Mouse (Mus musculus) lung, embryonic 16.5 days (tissue): ENCODE measurements around the gene Cnga2. TPM values are rescaled to one million over a fixed set of nuclear protein-coding genes. Genes with fewer than 3 reads are reported as not detected.

Source experiments
- ATAC-seq: fragments of 200-750 bp; cut with Nextera tagmentation; 2 replicates; pipeline ENCODE4 v1.8.0; 2017; ENCODE audit warnings: low read depth, mild to moderate bottlenecking, moderate library complexity
- H3K27ac ChIP-seq: fragments of 300-500 bp; sonication (generic); 2 replicates; pipeline ENCODE4 v1.5.1; 2014; ENCODE audit warnings: mild to moderate bottlenecking, control low read depth, low read length
- H3K27me3 ChIP-seq: fragments of 300-500 bp; sonication (generic); 2 replicates; pipeline ENCODE4 v1.6.1; 2014; ENCODE audit warnings: low read depth, low read length, mixed read lengths; ENCODE audit not compliant: control insufficient read depth, insufficient read depth
- H3K36me3 ChIP-seq: fragments of 300-500 bp; sonication (generic); 2 replicates; pipeline ENCODE4 v1.6.1; 2014; ENCODE audit warnings: low read length; ENCODE audit not compliant: control insufficient read depth, insufficient read depth
- H3K4me1 ChIP-seq: fragments of 300-500 bp; sonication (generic); replicated peaks from 2 replicates; pipeline ENCODE4 v1.6.1; 2014; ENCODE audit warnings: low read length, mixed read lengths; ENCODE audit not compliant: control insufficient read depth, insufficient read depth
- H3K4me2 ChIP-seq: fragments of 300-500 bp; sonication (generic); 2 replicates; pipeline ENCODE4 v1.6.1; 2014; ENCODE audit warnings: low read depth, low read length, control low read depth
- H3K4me3 ChIP-seq: fragments of 300-500 bp; sonication (generic); 2 replicates; pipeline ENCODE4 v1.5.1; 2014; ENCODE audit warnings: mild to moderate bottlenecking, low read length, control low read depth
- H3K9ac ChIP-seq: fragments of 300-500 bp; sonication (generic); 2 replicates; pipeline ENCODE4 v1.6.1; 2014; ENCODE audit warnings: low read length, control low read depth
- H3K9me3 ChIP-seq: fragments of 300-500 bp; sonication (generic); 2 replicates; pipeline ENCODE4 v1.6.1; 2016; ENCODE audit warnings: low read length; ENCODE audit not compliant: control insufficient read depth
- WGBS: fragments of 180-500 bp; shearing (Covaris S2); extraction: QIAGEN DNeasy Blood & Tissue Kit; methylation state at CpG from one replicate; pipeline ENCODE4 v1.1.7; 2014; 5-methylcytosine and 5-hydroxymethylcytosine counted together
- polyA plus RNA-seq: library from polyadenylated mRNA; unstranded; fragments of >200 nt; fragmentation: Nextera tagmentation; extraction: Ambion mirVana; gene quantifications from 2 replicates; pipeline ENCODE4 v1.2.1, GENCODE M21; 2015

Gene Cnga2
- 0.39 and 0.55 TPM in 2 replicates for polyA plus RNA-seq

- Histone ChIP-seq H3K4me3 (no peak within 1 kb of the TSS), H3K9ac (no peak within 1 kb of the TSS), H3K9me3 (no peaks in the 10 kb centered on the region), H3K27me3 (no peaks in the 10 kb centered on the region; the same call in 1 of the 2 replicates), H3K27ac (no peak within 1 kb of the TSS), H3K36me3 (no peaks in the 10 kb centered on the region), H3K4me1 (no peaks in the 10 kb centered on the region), H3K4me2 (no peak within 1 kb of the TSS)
- ATAC-seq: no peak
- WGBS: 71% methylated on average over 3 of the region's 3 CpGs
Observed at GRCm38 (mm10) chrX:71991549-71991948, at the start of gene Cnga2. Gene Cnga2, plus strand, starts transcription at chrX:71991849.

- Histone ChIP-seq H3K27me3 (no peaks in the 10 kb centered on the region), H3K36me3 (no peaks in the 10 kb centered on the region), H3K4me1 (no peaks in the 10 kb centered on the region), H3K9ac (no peak overlapping the region), H3K27ac (no peak overlapping the region), H3K4me2 (no peak overlapping the region), H3K9me3 (no peaks in the 10 kb centered on the region), H3K4me3 (no peak overlapping the region)
- 13% methylated on average over 3 of the region's 3 CpGs for whole genome bisulfite sequencing
- no peak for ATAC-seq
Observed at GRCm38 (mm10) chrX:71946631-71947030, 45.0 kb upstream of the Cnga2 start.

GRCm38 (mm10) chrX:71958366-71958765 lies 33.3 kb upstream of the Cnga2 start:
- no peak overlapping the region for H3K27ac ChIP-seq
- H3K4me1 ChIP-seq: no peaks in the 10 kb centered on the region
- ATAC-seq: peak; percentile 47
- H3K36me3 ChIP-seq: no peaks in the 10 kb centered on the region
- H3K4me2 ChIP-seq: no peak overlapping the region
- H3K4me3 ChIP-seq: no peak overlapping the region
- no peak overlapping the region for H3K9ac ChIP-seq
- no peaks in the 10 kb centered on the region for H3K9me3 ChIP-seq
- H3K27me3 ChIP-seq: no peaks in the 10 kb centered on the region

- H3K9me3 ChIP-seq: no peaks in the 10 kb centered on the region
- peak within 1 kb of the TSS; percentile 57 for H3K4me3 ChIP-seq
- peak within 1 kb of the TSS; percentile 68 for H3K4me2 ChIP-seq
- H3K4me1 ChIP-seq: no peaks in the 10 kb centered on the region
- 18% methylated on average over 60 of the region's 72 CpGs for WGBS
- peak within 1 kb of the TSS; percentile 75 for H3K9ac ChIP-seq
- ATAC-seq: peak; percentile 96
- H3K27me3 ChIP-seq: no peaks in the 10 kb centered on the region
- H3K36me3 ChIP-seq: peaks cover 2% of the 10 kb centered on the region; the same call in 1 of the 2 replicates
- peak within 1 kb of the TSS; percentile 75 for H3K27ac ChIP-seq
Observed at GRCm38 (mm10) chrX:71962073-71963051, 29.3 kb upstream of the Cnga2 start, which contains the start of gene Prrg3. Gene Prrg3, plus strand, starts transcription at chrX:71962624.

DNA sequence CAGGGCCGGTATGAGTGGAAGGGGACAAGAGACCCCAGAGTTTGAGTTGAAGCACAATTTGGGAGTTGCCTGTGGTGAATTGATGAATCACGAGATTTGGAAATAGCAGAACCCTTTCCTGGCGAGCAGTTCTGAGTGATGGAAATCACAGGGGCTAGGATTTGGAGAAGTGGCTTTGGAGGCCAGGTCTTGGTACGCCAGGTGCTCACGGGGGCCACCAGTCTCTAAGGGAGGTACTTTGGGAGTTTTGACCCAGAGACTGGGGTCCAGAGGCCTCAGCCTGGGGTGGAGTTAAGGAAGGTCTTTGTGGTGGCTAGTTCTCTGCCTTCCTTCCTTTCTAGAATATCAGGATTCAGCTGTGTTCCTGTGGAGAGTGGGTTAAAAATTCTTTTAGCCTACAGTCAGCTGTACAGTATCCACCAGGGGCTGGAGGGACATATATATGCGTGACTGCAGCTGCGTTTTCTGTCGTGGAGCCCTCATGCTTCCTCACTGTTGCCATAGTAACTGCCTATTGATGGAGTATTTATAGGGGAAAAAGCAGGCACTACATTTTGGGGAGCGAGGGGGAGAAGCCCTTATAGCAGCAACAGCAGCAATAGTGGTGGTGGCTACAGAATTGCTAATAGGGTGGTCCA lies 28.3 kb upstream of the Cnga2 start:
- H3K4me2 ChIP-seq: peak overlapping the region; percentile 68
- H3K9me3 ChIP-seq: no peaks in the 10 kb centered on the region
- ATAC-seq: no peak
- peak overlapping the region; percentile 57 for H3K4me3 ChIP-seq
- 26% methylated on average over 9 of the region's 9 CpGs for whole genome bisulfite sequencing
- peaks cover 2% of the 10 kb centered on the region; the same call in 1 of the 2 replicates for H3K36me3 ChIP-seq
- H3K27ac ChIP-seq: peak overlapping the region; percentile 75
- no peaks in the 10 kb centered on the region for H3K27me3 ChIP-seq
- no peaks in the 10 kb centered on the region for H3K4me1 ChIP-seq
- H3K9ac ChIP-seq: peak overlapping the region; percentile 75

GRCm38 (mm10) chrX:71968216-71968615 lies 23.4 kb upstream of the Cnga2 start:
- Histone ChIP-seq H3K9me3 (no peaks in the 10 kb centered on the region), H3K4me2 (no peak overlapping the region), H3K27me3 (no peaks in the 10 kb centered on the region), H3K27ac (no peak overlapping the region), H3K4me1 (no peaks in the 10 kb centered on the region), H3K36me3 (peaks cover 2% of the 10 kb centered on the region; the same call in 1 of the 2 replicates), H3K4me3 (no peak overlapping the region), H3K9ac (no peak overlapping the region)
- WGBS: 67% methylated on average over 1 of the region's 1 CpGs
- ATAC-seq: peak; percentile 57

GRCm38 (mm10) chrX:71968816-71969215 lies 22.8 kb upstream of the Cnga2 start:
- no peak overlapping the region for H3K4me3 ChIP-seq
- no peak overlapping the region for H3K27ac ChIP-seq
- H3K27me3 ChIP-seq: no peaks in the 10 kb centered on the region
- peaks cover 2% of the 10 kb centered on the region; the same call in 1 of the 2 replicates for H3K36me3 ChIP-seq
- ATAC-seq: no peak
- H3K4me2 ChIP-seq: no peak overlapping the region
- H3K9ac ChIP-seq: no peak overlapping the region
- no peaks in the 10 kb centered on the region for H3K9me3 ChIP-seq
- H3K4me1 ChIP-seq: no peaks in the 10 kb centered on the region
- 76% methylated on average over 6 of the region's 6 CpGs for WGBS

GRCm38 (mm10) chrX:71971325-71971724 lies 20.3 kb upstream of the Cnga2 start:
- Histone ChIP-seq H3K4me2 (no peak overlapping the region), H3K27ac (no peak overlapping the region), H3K36me3 (peaks cover 2% of the 10 kb centered on the region; the same call in 1 of the 2 replicates), H3K9ac (no peak overlapping the region), H3K9me3 (no peaks in the 10 kb centered on the region), H3K27me3 (no peaks in the 10 kb centered on the region), H3K4me1 (no peaks in the 10 kb centered on the region), H3K4me3 (no peak overlapping the region)
- no peak for ATAC-seq
- WGBS: 73% methylated on average over 5 of the region's 5 CpGs

DNA sequence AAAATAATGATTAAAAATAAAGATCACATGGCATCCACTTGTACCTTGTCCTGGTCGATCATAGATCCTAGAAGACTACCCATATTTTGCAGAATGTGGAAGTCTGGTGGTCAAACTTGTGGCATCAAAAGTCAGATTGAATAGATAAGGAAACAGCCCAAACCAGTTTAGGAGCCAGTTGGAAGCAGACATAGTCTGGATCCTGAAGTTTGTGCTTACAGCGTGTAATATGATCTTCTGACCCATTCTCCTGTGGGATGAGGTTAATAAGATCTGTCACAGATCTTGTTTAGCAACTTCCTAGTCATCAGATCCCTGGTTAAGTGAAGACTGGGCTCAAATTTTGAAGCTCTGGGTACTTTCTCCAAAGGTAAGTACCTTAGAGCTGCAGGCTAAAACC lies 19.0 kb upstream of the Cnga2 start, which contains the start of gene Fate1:
Gene Fate1 (plus strand): TSS at position 301 of the 400 bp plus-strand sequence.
- Histone ChIP-seq H3K4me3 (no peak within 1 kb of the TSS), H3K4me2 (no peak within 1 kb of the TSS), H3K9me3 (no peaks in the 10 kb centered on the region), H3K27ac (no peak within 1 kb of the TSS), H3K9ac (no peak within 1 kb of the TSS), H3K4me1 (no peaks in the 10 kb centered on the region), H3K36me3 (no peaks in the 10 kb centered on the region), H3K27me3 (no peaks in the 10 kb centered on the region)
- ATAC-seq: no peak
- 58% methylated on average over 2 of the region's 2 CpGs for WGBS
